Mouse (Mus musculus) heart, postnatal 0 days (tissue): ENCODE data around the gene Clba1.
A peak's percentile ranks its signal among the peaks of the same experiment; 100 is the strongest.

Source experiments
- CTCF ChIP-seq: IDR thresholded peaks from 2 replicates; pipeline ENCODE4 v1.5.1; 2016; ENCODE audit warnings: antibody characterized with exemption, control low read depth, low read depth
- EP300 ChIP-seq: IDR thresholded peaks from 2 replicates; pipeline ENCODE4 v1.6.1; 2016; ENCODE audit warnings: antibody characterized with exemption, low read depth

- TF ChIP-seq EP300 (no peak), CTCF (0 out of 2 replicates have a peak, but pooled peaks have one; percentile 7)
Observed at GRCm38 (mm10) chr12:112856338-112856737, 47.6 kb downstream of the Clba1 start.
